Mouse (Mus musculus) neural tube, embryonic 15.5 days (tissue): ENCODE measurements at regions not wholly inside any gene's neighbourhood (a gene's known extent, or its start where the extent isn't known, plus 50 kb on each side); places are given as distances from the start of the nearest gene placed in this dataset.

Experiments used
- ATAC-seq: fragments of 200-750 bp; cut with Nextera tagmentation; 2 replicates; pipeline ENCODE4 v1.8.0; 2017; ENCODE audit warnings: mild to moderate bottlenecking, moderate TSS enrichment, moderate library complexity; ENCODE audit not compliant: low FRiP score
- H3K27ac ChIP-seq: fragments of 300-500 bp; sonication (generic); replicated peaks from 2 replicates; pipeline ENCODE4 v1.5.1; 2015; ENCODE audit warnings: mild to moderate bottlenecking, inconsistent platforms
- H3K27me3 ChIP-seq: fragments of 300-500 bp; sonication (generic); replicated peaks from 2 replicates; pipeline ENCODE4 v1.6.1; 2015; ENCODE audit warnings: inconsistent platforms
- H3K36me3 ChIP-seq: fragments of 300-500 bp; sonication (generic); 2 replicates; pipeline ENCODE4 v1.6.1; 2015; ENCODE audit warnings: inconsistent platforms
- H3K4me1 ChIP-seq: fragments of 300-500 bp; sonication (generic); 2 replicates; pipeline ENCODE4 v1.6.1; 2015; ENCODE audit warnings: inconsistent platforms
- H3K4me2 ChIP-seq: fragments of 300-500 bp; sonication (generic); 2 replicates; pipeline ENCODE4 v1.6.1; 2015; ENCODE audit warnings: inconsistent platforms, mild to moderate bottlenecking, moderate library complexity
- H3K4me3 ChIP-seq: fragments of 300-500 bp; sonication (generic); replicated peaks from 2 replicates; pipeline ENCODE4 v1.5.1; 2015; ENCODE audit warnings: mild to moderate bottlenecking, inconsistent platforms
- H3K9ac ChIP-seq: fragments of 300-500 bp; sonication (generic); replicated peaks from 2 replicates; pipeline ENCODE4 v1.6.1; 2015; ENCODE audit warnings: mild to moderate bottlenecking, inconsistent platforms
- H3K9me3 ChIP-seq: fragments of 300-500 bp; sonication (generic); replicated peaks from 2 replicates; pipeline ENCODE4 v1.6.1; 2016; ENCODE audit warnings: inconsistent platforms
- WGBS: fragments of 180-500 bp; shearing (Covaris S2); methylation state at CpG from one replicate; pipeline ENCODE4 v1.1.7; 2015; ENCODE audit warnings: mixed read lengths; 5-methylcytosine and 5-hydroxymethylcytosine counted together

DNA sequence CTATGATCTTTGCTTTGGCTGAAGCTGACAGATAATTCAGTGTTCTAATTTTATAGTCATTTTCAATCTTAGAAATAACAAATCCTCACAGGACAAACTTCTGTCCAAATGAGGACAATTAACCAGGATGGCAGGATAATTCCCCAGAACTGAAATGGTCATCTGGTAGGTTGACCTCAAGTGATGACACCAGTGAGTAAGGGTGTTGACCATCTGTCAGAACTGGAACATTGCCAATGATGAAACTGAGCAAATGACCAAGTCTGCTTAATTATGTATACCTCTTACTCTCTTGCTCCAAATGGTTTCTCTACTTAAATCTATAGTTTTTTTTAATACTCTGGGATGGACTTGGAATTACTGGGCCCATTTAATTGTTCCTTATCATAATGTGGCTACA is 1336.9 kb upstream of the Tenm3 start:
- no peak overlapping the region for H3K4me3 ChIP-seq
- H3K27ac ChIP-seq: no peak overlapping the region
- no peaks in the 10 kb centered on the region for H3K4me1 ChIP-seq
- no peaks in the 10 kb centered on the region for H3K36me3 ChIP-seq
- no peak overlapping the region for H3K4me2 ChIP-seq
- H3K9ac ChIP-seq: no peak overlapping the region
- H3K9me3 ChIP-seq: no peaks in the 10 kb centered on the region
- H3K27me3 ChIP-seq: no peaks in the 10 kb centered on the region
- ATAC-seq: no peak

- H3K9me3 ChIP-seq: no peaks in the 10 kb centered on the region
- 0 out of 2 replicates have a peak, but pooled peaks cover 3% of the 10 kb centered on the region for H3K4me1 ChIP-seq
- no peak overlapping the region for H3K27ac ChIP-seq
- WGBS: 48% methylated on average over 2 of the region's 2 CpGs
- H3K4me3 ChIP-seq: no peak overlapping the region
- H3K27me3 ChIP-seq: no peaks in the 10 kb centered on the region
- H3K4me2 ChIP-seq: no peak overlapping the region
- ATAC-seq: no peak
- H3K36me3 ChIP-seq: no peaks in the 10 kb centered on the region
- no peak overlapping the region for H3K9ac ChIP-seq
Observed at GRCm38 (mm10) chr8:50164773-50165454, 1321.2 kb upstream of the Tenm3 start.

DNA sequence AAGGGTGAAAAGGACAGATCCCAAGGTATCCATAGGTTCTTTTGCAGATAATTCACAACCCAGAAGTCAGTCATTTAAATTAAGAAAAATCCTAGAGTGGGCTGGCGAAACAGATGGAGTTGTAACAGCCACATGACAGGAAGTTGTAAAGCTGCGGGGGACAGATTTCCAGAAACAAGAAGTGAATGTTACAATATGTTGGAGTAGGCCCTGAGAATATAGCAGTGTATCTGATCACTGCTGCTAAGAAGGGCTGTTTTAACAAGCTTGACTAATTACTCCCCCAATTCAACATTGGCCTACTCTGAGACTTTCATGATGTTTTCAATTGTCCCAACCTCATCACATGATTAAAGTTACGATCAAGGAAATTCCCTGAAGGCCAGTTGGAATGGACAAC is 1317.3 kb upstream of the Tenm3 start:
- 0 out of 2 replicates have a peak, but pooled peaks cover 3% of the 10 kb centered on the region for H3K4me1 ChIP-seq
- ATAC-seq: no peak
- no peak overlapping the region for H3K4me3 ChIP-seq
- no peak overlapping the region for H3K27ac ChIP-seq
- H3K36me3 ChIP-seq: no peaks in the 10 kb centered on the region
- WGBS: 69% methylated on average over 3 of the region's 3 CpGs
- no peaks in the 10 kb centered on the region for H3K9me3 ChIP-seq
- no peak overlapping the region for H3K4me2 ChIP-seq
- H3K27me3 ChIP-seq: no peaks in the 10 kb centered on the region
- H3K9ac ChIP-seq: no peak overlapping the region

DNA sequence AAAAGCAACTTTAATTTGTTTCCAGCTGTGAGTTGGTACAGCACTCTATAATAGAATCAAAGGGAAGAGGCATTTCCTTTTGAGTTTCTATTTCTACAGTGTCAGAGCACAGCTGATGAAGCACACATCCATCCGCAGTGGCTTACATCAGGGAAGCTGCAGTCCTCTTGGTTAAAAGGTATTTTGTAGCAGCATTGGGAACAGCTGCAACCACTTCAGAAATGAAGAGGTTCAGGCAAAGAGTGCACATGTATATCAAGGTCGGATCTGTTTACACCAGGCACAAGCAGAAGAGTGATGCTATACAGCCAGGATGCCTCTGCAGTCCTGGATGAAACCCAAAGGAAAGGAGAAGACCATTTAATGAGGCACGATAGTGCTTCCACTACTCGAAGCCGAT is 1316.6 kb upstream of the Tenm3 start:
- Histone ChIP-seq H3K36me3 (no peaks in the 10 kb centered on the region), H3K9me3 (no peaks in the 10 kb centered on the region), H3K27me3 (no peaks in the 10 kb centered on the region), H3K4me1 (0 out of 2 replicates have a peak, but pooled peaks cover 3% of the 10 kb centered on the region), H3K4me2 (peak overlapping the region; percentile 30), H3K4me3 (no peak overlapping the region), H3K9ac (no peak overlapping the region), H3K27ac (0 out of 2 replicates have a peak overlapping the region, but pooled peaks have one; percentile 54)
- ATAC-seq: no peak
- WGBS: 44% methylated on average over 5 of the region's 5 CpGs

GRCm38 (mm10) chr8:50139876-50140275 is 1296.1 kb upstream of the Tenm3 start:
- WGBS: 90% methylated on average over 3 of the region's 3 CpGs
- no peak for ATAC-seq
- no peak overlapping the region for H3K9ac ChIP-seq
- no peaks in the 10 kb centered on the region for H3K27me3 ChIP-seq
- no peak overlapping the region for H3K27ac ChIP-seq
- H3K9me3 ChIP-seq: no peaks in the 10 kb centered on the region
- H3K4me2 ChIP-seq: no peak overlapping the region
- no peak overlapping the region for H3K4me3 ChIP-seq
- no peaks in the 10 kb centered on the region for H3K36me3 ChIP-seq
- no peaks in the 10 kb centered on the region for H3K4me1 ChIP-seq

- 78% methylated on average over 9 of the region's 9 CpGs for WGBS
- no peak overlapping the region for H3K9ac ChIP-seq
- H3K4me1 ChIP-seq: no peaks in the 10 kb centered on the region
- no peaks in the 10 kb centered on the region for H3K36me3 ChIP-seq
- no peak overlapping the region for H3K27ac ChIP-seq
- no peak overlapping the region for H3K4me3 ChIP-seq
- no peaks in the 10 kb centered on the region for H3K27me3 ChIP-seq
- ATAC-seq: no peak
- H3K4me2 ChIP-seq: no peak overlapping the region
- no peaks in the 10 kb centered on the region for H3K9me3 ChIP-seq
Observed at GRCm38 (mm10) chr8:50120041-50120440, 1276.3 kb upstream of the Tenm3 start.

DNA sequence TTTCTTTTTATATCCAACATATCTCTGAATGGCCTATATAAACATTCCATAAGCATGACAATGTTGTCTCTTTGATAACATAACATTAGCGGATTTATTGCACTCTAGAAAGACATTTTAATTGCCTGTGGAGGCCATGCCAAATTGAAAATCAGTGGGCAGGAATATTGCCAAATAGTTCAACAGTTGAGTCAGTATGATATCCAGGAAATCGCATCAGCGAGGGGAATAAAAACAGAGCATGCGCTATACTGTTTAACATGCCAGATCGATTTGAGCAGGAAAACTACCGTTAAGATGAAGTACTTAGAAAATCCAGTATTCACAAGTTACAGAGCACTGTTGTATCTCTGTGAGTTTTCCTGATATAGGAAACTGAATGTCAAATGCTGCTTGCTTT is 1238.6 kb upstream of the Tenm3 start:
- H3K36me3 ChIP-seq: no peaks in the 10 kb centered on the region
- no peaks in the 10 kb centered on the region for H3K9me3 ChIP-seq
- H3K27me3 ChIP-seq: no peaks in the 10 kb centered on the region
- peak overlapping the region; percentile 31; the same call in 1 of the 2 replicates for H3K4me2 ChIP-seq
- no peak overlapping the region for H3K4me3 ChIP-seq
- 46% methylated on average over 6 of the region's 6 CpGs for WGBS
- no peaks in the 10 kb centered on the region for H3K4me1 ChIP-seq
- ATAC-seq: no peak
- H3K9ac ChIP-seq: no peak overlapping the region
- no peak overlapping the region; the same call in 1 of the 2 replicates for H3K27ac ChIP-seq

GRCm38 (mm10) chr8:50037096-50037495 is 1193.3 kb upstream of the Tenm3 start:
- no peak for ATAC-seq
- Histone ChIP-seq H3K4me1 (no peaks in the 10 kb centered on the region), H3K27me3 (no peaks in the 10 kb centered on the region), H3K4me2 (no peak overlapping the region), H3K9ac (no peak overlapping the region), H3K27ac (no peak overlapping the region), H3K9me3 (no peaks in the 10 kb centered on the region), H3K36me3 (no peaks in the 10 kb centered on the region), H3K4me3 (no peak overlapping the region)
- 87% methylated on average over 2 of the region's 2 CpGs for WGBS

GRCm38 (mm10) chr8:50027544-50027943 is 1183.8 kb upstream of the Tenm3 start:
- H3K27ac ChIP-seq: no peak overlapping the region
- no peak overlapping the region for H3K4me2 ChIP-seq
- WGBS: 70% methylated on average over 6 of the region's 6 CpGs

GRCm38 (mm10) chr8:50007546-50007945 is 1163.8 kb upstream of the Tenm3 start:
- ATAC-seq: no peak
- 74% methylated on average over 3 of the region's 3 CpGs for WGBS
- no peak overlapping the region for H3K4me2 ChIP-seq

More at GRCm38 (mm10) chr8:50027544-50027943, 1183.8 kb upstream of the Tenm3 start:
- H3K4me3 ChIP-seq: no peak overlapping the region
- no peaks in the 10 kb centered on the region for H3K4me1 ChIP-seq
- H3K36me3 ChIP-seq: no peaks in the 10 kb centered on the region
- ATAC-seq: no peak
- no peaks in the 10 kb centered on the region for H3K27me3 ChIP-seq
- H3K9ac ChIP-seq: no peak overlapping the region
- H3K9me3 ChIP-seq: no peaks in the 10 kb centered on the region

GRCm38 (mm10) chr8:50004254-50004653 is 1160.5 kb upstream of the Tenm3 start:
- H3K36me3 ChIP-seq: no peaks in the 10 kb centered on the region
- no peak overlapping the region for H3K27ac ChIP-seq
- WGBS: 38% methylated on average over 1 of the region's 1 CpGs
- no peak overlapping the region for H3K4me2 ChIP-seq
- no peak overlapping the region for H3K9ac ChIP-seq
- H3K27me3 ChIP-seq: no peaks in the 10 kb centered on the region
- no peaks in the 10 kb centered on the region for H3K4me1 ChIP-seq
- H3K4me3 ChIP-seq: no peak overlapping the region
- no peak for ATAC-seq
- no peaks in the 10 kb centered on the region for H3K9me3 ChIP-seq

More at GRCm38 (mm10) chr8:50007546-50007945, 1163.8 kb upstream of the Tenm3 start:
- no peaks in the 10 kb centered on the region for H3K4me1 ChIP-seq
- H3K27ac ChIP-seq: no peak overlapping the region
- H3K9ac ChIP-seq: no peak overlapping the region
- no peaks in the 10 kb centered on the region for H3K27me3 ChIP-seq
- peaks cover 4% of the 10 kb centered on the region; the same call in 1 of the 2 replicates for H3K9me3 ChIP-seq
- no peak overlapping the region for H3K4me3 ChIP-seq
- H3K36me3 ChIP-seq: 0 out of 2 replicates have a peak, but pooled peaks cover 3% of the 10 kb centered on the region

- Histone ChIP-seq H3K9me3 (no peaks in the 10 kb centered on the region), H3K9ac (no peak overlapping the region), H3K36me3 (no peaks in the 10 kb centered on the region), H3K4me2 (no peak overlapping the region), H3K4me1 (no peaks in the 10 kb centered on the region), H3K4me3 (no peak overlapping the region), H3K27ac (no peak overlapping the region), H3K27me3 (no peaks in the 10 kb centered on the region)
- no peak for ATAC-seq
- WGBS: 87% methylated on average over 2 of the region's 2 CpGs
Observed at GRCm38 (mm10) chr8:50003641-50004040, 1159.9 kb upstream of the Tenm3 start.
